21 mouse cellular contexts compared by ENCODE assay signal in the genomic region with DNA sequence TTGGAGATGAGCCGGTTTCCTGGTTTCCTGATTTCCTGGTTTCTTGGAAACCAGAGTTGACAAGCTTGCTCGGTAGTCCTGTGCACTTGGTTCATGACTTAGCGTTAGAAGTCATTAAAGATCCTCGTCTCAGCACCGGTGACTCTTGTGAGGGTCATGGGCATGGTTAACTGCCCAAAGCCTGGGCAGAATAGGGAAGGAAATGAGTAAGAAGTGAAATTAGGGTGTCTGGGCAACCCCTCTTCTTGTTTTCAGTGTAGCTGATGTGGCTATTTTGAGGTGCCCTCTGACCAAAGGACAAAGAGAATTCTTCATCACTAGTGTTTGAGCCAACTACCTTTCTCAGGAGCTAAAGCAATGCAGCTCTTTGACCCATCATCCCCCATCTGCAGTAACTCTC. TPM values are rescaled to one million over a fixed set of nuclear protein-coding genes. Genes with fewer than 3 reads are reported as not detected.
DNase-seq lines count a peak whose midpoint lies in the region; ATAC-seq and TF ChIP-seq lines count a peak whose summit lies in the region.
"Had no signal": no experiment of that assay in that cellular context is flagged by ENCODE, and none has a peak within 500 bp of the region (broad histone marks: within the 10 kb centered on the region; RNA-seq: fewer than 3 reads in every experiment).

No protein-coding gene starts in this region.

- H3K4me3 ChIP-seq in heart, embryonic 10.5 days = no peak overlapping the region
- H3K4me3 ChIP-seq in bone marrow macrophage, adult 2 months (ENCODE audit: insufficient read depth, low read length) = no peak overlapping the region
- H3K4me3 ChIP-seq in left cerebral cortex, adult 2 months = no peak overlapping the region
- H3K4me3 ChIP-seq: embryonic facial prominence, embryonic 15.5 days; heart, adult 2 months; liver, embryonic 13.5 days; lung, embryonic 15.5 days; midbrain, embryonic 12.5 days had no signal

- 85% methylated on average over 5 of the region's 5 CpGs for WGBS in heart, embryonic 10.5 days

- ATAC-seq in monocyte, adult 5-6 weeks (replicated peaks; ENCODE audit: insufficient number of reproducible peaks, low FRiP score, low TSS enrichment, poor library complexity, severe bottlenecking) = peak; percentile 89
- ATAC-seq: hindbrain, embryonic 16.5 days had no signal

- no peak for TF ChIP-seq CTCF in bone marrow macrophage, adult 2 months (IDR thresholded peaks at IDR 0.05; ENCODE audit: low read depth, low read length)
- no peak for TF ChIP-seq CTCF in left cerebral cortex, adult 2 months (IDR thresholded peaks at IDR 0.05)

- H3K27ac ChIP-seq in heart, embryonic 10.5 days = no peak overlapping the region
- H3K27ac ChIP-seq in bone marrow macrophage, adult 2 months (ENCODE audit: insufficient read depth, low read depth, low read length) = peak overlapping the region; percentile 84
- no peak overlapping the region for H3K27ac ChIP-seq in left cerebral cortex, adult 2 months
- H3K27ac ChIP-seq: embryonic facial prominence, embryonic 15.5 days; heart, adult 2 months; liver, embryonic 13.5 days; lung, embryonic 15.5 days; midbrain, embryonic 12.5 days had no signal

- H3K36me3 ChIP-seq in heart, embryonic 10.5 days = no peaks in the 10 kb centered on the region
- H3K36me3 ChIP-seq: embryonic facial prominence, embryonic 15.5 days; liver, embryonic 13.5 days; lung, embryonic 15.5 days; midbrain, embryonic 12.5 days had no signal

- H3K4me1 ChIP-seq in heart, embryonic 10.5 days = no peaks in the 10 kb centered on the region
- peaks cover 47% of the 10 kb centered on the region for H3K4me1 ChIP-seq in bone marrow macrophage, adult 2 months (ENCODE audit: control insufficient read depth, insufficient read depth, low read length)
- H3K4me1 ChIP-seq: liver, embryonic 13.5 days had no signal

- no peaks in the 10 kb centered on the region for H3K9me3 ChIP-seq in heart, embryonic 10.5 days
- H3K9me3 ChIP-seq: embryonic facial prominence, embryonic 15.5 days; liver, embryonic 13.5 days; lung, embryonic 15.5 days; midbrain, embryonic 12.5 days had no signal

- H3K27me3 ChIP-seq in heart, embryonic 10.5 days (ENCODE audit: insufficient read depth, poor library complexity, severe bottlenecking) = no peaks in the 10 kb centered on the region
- H3K27me3 ChIP-seq: embryonic facial prominence, embryonic 15.5 days; liver, embryonic 13.5 days; lung, embryonic 15.5 days; midbrain, embryonic 12.5 days had no signal

- TF ChIP-seq POLR2A in bone marrow macrophage, adult 2 months (IDR thresholded peaks at IDR 0.05; ENCODE audit: borderline replicate concordance, low read depth, low read length) = no peak

- intact Hi-C loops in heart, postnatal 25 days (cut with DNase I) = no loop called here
- intact Hi-C loops in left cerebral cortex, adult 2 months (cut with DNase I) = no loop called here

- DNase-seq in heart, embryonic 10.5 days (ENCODE audit: low spot score) = peak; percentile 45
- no peak for DNase-seq in heart, postnatal 25 days (ENCODE audit: low spot score)
- DNase-seq in lung, postnatal 36 days = peak; percentile 31
- no peak for DNase-seq in lung, postnatal 14 days
- no peak for DNase-seq in liver
- DNase-seq in left cerebral cortex, adult 2 months (ENCODE audit: extremely low spot score in 1 of 2, low spot score in 2 of 2) = no peak
- DNase-seq: cerebellum, adult 9-11 months; embryo, embryonic 11 days; kidney, adult 18-20 months; kidney, postnatal 4 days; left cerebral cortex, postnatal 4 days; liver, embryonic 13.5 days; thymus, postnatal 36 days had no signal

RNA-seq across cellular contexts. Expression of a gene that starts 41.0 kb away (rescaled TPM):
- 0.05 and 0.23 TPM in 2 replicates for polyA plus RNA-seq in heart, embryonic 10.5 days (2016; fragmentation: Nextera tagmentation; extraction: Ambion mirVana)
- under 1 TPM; 0.22 to 0.36 TPM for total RNA-seq in heart, postnatal 25 days (2021)
- 27.7 and 28.3 TPM in 2 replicates for polyA plus RNA-seq in bone marrow macrophage, adult 2 months (2012; ENCODE audit: insufficient read depth, insufficient read length, missing spikeins)
- total RNA-seq in monocyte, adult 5-6 weeks (2017) = 0.29 to 0.96 TPM (median 0.49 TPM) in 3 replicates
- total RNA-seq in left cerebral cortex, adult 2 months (2021) = 10 to 100 TPM in 1 of 2 experiments, 1 to 10 TPM in 1; 6.8 to 10.4 TPM
- polyA plus RNA-seq: C2C12 had no signal

Comparison
In these comparisons a context has a peak if more than half of its experiments do, and no peak if none do; other contexts are left out.
1. DNase-seq: peak in heart, embryonic 10.5 days (single experiment) and lung, postnatal 36 days (single experiment); none in heart, postnatal 25 days (single experiment), lung, postnatal 14 days (single experiment), liver (single experiment) and left cerebral cortex, adult 2 months (0 of 2).